Mouse (Mus musculus): ENCODE measurements around the gene Tll1. TPM values are rescaled to one million over a fixed set of nuclear protein-coding genes. Genes with fewer than 3 reads are reported as not detected.

The Tll1 gene
- polyA plus RNA-seq, 1 experiment from 2014 or later, result 1.6 TPM

GRCm38 (mm10) chr8:64193421-64193820 is 12.7 kb downstream of the Tll1 start:
- no peaks in the 10 kb centered on the region for H3K27me3 ChIP-seq
- H3K4me2 ChIP-seq, result no peak overlapping the region
- H3K9ac ChIP-seq, result no peak overlapping the region
- H3K27ac ChIP-seq, result no peak overlapping the region
- WGBS, result 34% methylated on average over 2 of the region's 2 CpGs
- no peak overlapping the region for H3K4me3 ChIP-seq
- H3K9me3 ChIP-seq (replicated peaks), result no peaks in the 10 kb centered on the region
- no peaks in the 10 kb centered on the region for H3K4me1 ChIP-seq
- no peaks in the 10 kb centered on the region for H3K36me3 ChIP-seq (ENCODE audit: poor library complexity, severe bottlenecking)
- no peak for ATAC-seq

- Histone ChIP-seq H3K36me3 (ENCODE audit: poor library complexity, severe bottlenecking) (no peaks in the 10 kb centered on the region), H3K4me3 (no peak overlapping the region)
- WGBS, result 38% methylated on average over 2 of the region's 2 CpGs
These were observed 18.2 kb downstream of the Tll1 start for GRCm38 (mm10) chr8:64187881-64188280.

GRCm38 (mm10) chr8:64176931-64177330 is 29.1 kb downstream of the Tll1 start:
- Histone ChIP-seq H3K27ac (no peak overlapping the region), H3K4me3 (no peak overlapping the region), H3K9ac (no peak overlapping the region), H3K9me3 (replicated peaks) (no peaks in the 10 kb centered on the region), H3K27me3 (no peaks in the 10 kb centered on the region), H3K4me1 (no peaks in the 10 kb centered on the region), H3K4me2 (no peak overlapping the region), H3K36me3 (ENCODE audit: poor library complexity, severe bottlenecking) (no peaks in the 10 kb centered on the region)
- 92% methylated on average over 2 of the region's 2 CpGs for WGBS
- no peak for ATAC-seq

More at GRCm38 (mm10) chr8:64187881-64188280, 18.2 kb downstream of the Tll1 start:
- H3K9ac ChIP-seq, result no peak overlapping the region
- H3K27ac ChIP-seq, result no peak overlapping the region
- H3K9me3 ChIP-seq (replicated peaks), result no peaks in the 10 kb centered on the region
- no peaks in the 10 kb centered on the region for H3K4me1 ChIP-seq
- ATAC-seq, result no peak
- no peak overlapping the region for H3K4me2 ChIP-seq
- H3K27me3 ChIP-seq, result no peaks in the 10 kb centered on the region

- no peak overlapping the region for H3K9ac ChIP-seq
- H3K4me3 ChIP-seq, result no peak overlapping the region
- H3K4me1 ChIP-seq, result no peaks in the 10 kb centered on the region
- 77% methylated on average over 3 of the region's 3 CpGs for WGBS
- no peak overlapping the region for H3K27ac ChIP-seq
- no peaks in the 10 kb centered on the region for H3K9me3 ChIP-seq (replicated peaks)
- no peak for ATAC-seq
- H3K36me3 ChIP-seq (ENCODE audit: poor library complexity, severe bottlenecking), result no peaks in the 10 kb centered on the region
- H3K4me2 ChIP-seq, result no peak overlapping the region
- no peaks in the 10 kb centered on the region for H3K27me3 ChIP-seq
These were observed 31.2 kb downstream of the Tll1 start for GRCm38 (mm10) chr8:64174916-64175315.

GRCm38 (mm10) chr8:64173759-64174158 is 32.3 kb downstream of the Tll1 start:
- WGBS, result 82% methylated on average over 2 of the region's 2 CpGs
- ATAC-seq, result no peak
- H3K36me3 ChIP-seq (ENCODE audit: poor library complexity, severe bottlenecking), result no peaks in the 10 kb centered on the region
- no peak overlapping the region for H3K27ac ChIP-seq
- H3K4me2 ChIP-seq, result no peak overlapping the region
- no peaks in the 10 kb centered on the region for H3K27me3 ChIP-seq
- H3K9ac ChIP-seq, result no peak overlapping the region
- H3K4me1 ChIP-seq, result no peaks in the 10 kb centered on the region
- no peaks in the 10 kb centered on the region for H3K9me3 ChIP-seq (replicated peaks)
- no peak overlapping the region for H3K4me3 ChIP-seq

- H3K9me3 ChIP-seq (replicated peaks), result no peaks in the 10 kb centered on the region
- H3K4me3 ChIP-seq, result no peak overlapping the region
- H3K4me1 ChIP-seq, result peaks cover 10% of the 10 kb centered on the region
- H3K36me3 ChIP-seq (ENCODE audit: poor library complexity, severe bottlenecking), result no peaks in the 10 kb centered on the region
- WGBS, result 34% methylated on average over 9 of the region's 9 CpGs
- H3K27me3 ChIP-seq, result no peaks in the 10 kb centered on the region
- H3K9ac ChIP-seq, result 0 out of 2 replicates have a peak overlapping the region, but pooled peaks have one; percentile 12
- ATAC-seq, result peak; percentile 92
- H3K4me2 ChIP-seq, result peak overlapping the region; percentile 22
- peak overlapping the region; percentile 35; the same call in 1 of the 2 replicates for H3K27ac ChIP-seq
These were observed 52.9 kb downstream of the Tll1 start for GRCm38 (mm10) chr8:64152899-64153891.

GRCm38 (mm10) chr8:64152216-64152804 is 53.8 kb downstream of the Tll1 start:
- Histone ChIP-seq H3K4me3 (no peak overlapping the region), H3K4me1 (peaks cover 10% of the 10 kb centered on the region), H3K36me3 (ENCODE audit: poor library complexity, severe bottlenecking) (no peaks in the 10 kb centered on the region), H3K9me3 (replicated peaks) (no peaks in the 10 kb centered on the region), H3K27me3 (no peaks in the 10 kb centered on the region), H3K9ac (no peak overlapping the region), H3K4me2 (no peak overlapping the region), H3K27ac (no peak overlapping the region)
- 64% methylated on average over 9 of the region's 9 CpGs for WGBS
- ATAC-seq, result peak; percentile 59; the same call in 1 of the 2 replicates

- Histone ChIP-seq H3K9ac (no peak overlapping the region), H3K27me3 (no peaks in the 10 kb centered on the region), H3K4me3 (no peak overlapping the region), H3K27ac (no peak overlapping the region), H3K9me3 (replicated peaks) (no peaks in the 10 kb centered on the region), H3K4me2 (no peak overlapping the region), H3K36me3 (ENCODE audit: poor library complexity, severe bottlenecking) (no peaks in the 10 kb centered on the region), H3K4me1 (no peaks in the 10 kb centered on the region)
- ATAC-seq, result no peak
- WGBS, result 61% methylated on average over 1 of the region's 1 CpGs
These were observed 69.5 kb downstream of the Tll1 start for GRCm38 (mm10) chr8:64136593-64136992.

GRCm38 (mm10) chr8:64107190-64107589 is 98.9 kb downstream of the Tll1 start:
- H3K4me3 ChIP-seq, result no peak overlapping the region
- no peak overlapping the region for H3K9ac ChIP-seq
- WGBS, result 78% methylated on average over 2 of the region's 2 CpGs
- no peak overlapping the region for H3K27ac ChIP-seq
- no peaks in the 10 kb centered on the region for H3K4me1 ChIP-seq
- ATAC-seq, result peak; percentile 53; the same call in 1 of the 2 replicates
- H3K36me3 ChIP-seq (ENCODE audit: poor library complexity, severe bottlenecking), result no peaks in the 10 kb centered on the region
- H3K4me2 ChIP-seq, result no peak overlapping the region
- H3K9me3 ChIP-seq (replicated peaks), result no peaks in the 10 kb centered on the region
- H3K27me3 ChIP-seq, result no peaks in the 10 kb centered on the region

GRCm38 (mm10) chr8:64073396-64073795 is 132.7 kb downstream of the Tll1 start:
- no peaks in the 10 kb centered on the region for H3K36me3 ChIP-seq (ENCODE audit: poor library complexity, severe bottlenecking)
- no peaks in the 10 kb centered on the region for H3K9me3 ChIP-seq (replicated peaks)
- H3K4me3 ChIP-seq, result no peak overlapping the region
- WGBS, result 65% methylated on average over 2 of the region's 2 CpGs
- no peaks in the 10 kb centered on the region for H3K27me3 ChIP-seq
- H3K4me2 ChIP-seq, result no peak overlapping the region
- ATAC-seq, result no peak
- peaks cover 5% of the 10 kb centered on the region; the same call in 1 of the 2 replicates for H3K4me1 ChIP-seq
- H3K27ac ChIP-seq, result no peak overlapping the region
- H3K9ac ChIP-seq, result no peak overlapping the region

GRCm38 (mm10) chr8:64059867-64060266 is 146.2 kb downstream of the Tll1 start:
- Histone ChIP-seq H3K27ac (no peak overlapping the region), H3K27me3 (no peaks in the 10 kb centered on the region), H3K4me3 (no peak overlapping the region), H3K4me1 (no peaks in the 10 kb centered on the region), H3K9ac (no peak overlapping the region), H3K9me3 (replicated peaks) (no peaks in the 10 kb centered on the region), H3K4me2 (no peak overlapping the region), H3K36me3 (ENCODE audit: poor library complexity, severe bottlenecking) (no peaks in the 10 kb centered on the region)
- no peak for ATAC-seq
- 58% methylated on average over 2 of the region's 2 CpGs for WGBS

- WGBS, result 86% methylated on average over 4 of the region's 4 CpGs
- no peaks in the 10 kb centered on the region for H3K9me3 ChIP-seq (replicated peaks)
- no peak for ATAC-seq
These were observed 148.5 kb downstream of the Tll1 start for GRCm38 (mm10) chr8:64057571-64057970.

More at GRCm38 (mm10) chr8:64057571-64057970, 148.5 kb downstream of the Tll1 start:
- Histone ChIP-seq H3K36me3 (ENCODE audit: poor library complexity, severe bottlenecking) (no peaks in the 10 kb centered on the region), H3K4me1 (no peaks in the 10 kb centered on the region), H3K27ac (no peak overlapping the region), H3K4me3 (no peak overlapping the region), H3K4me2 (no peak overlapping the region), H3K27me3 (no peaks in the 10 kb centered on the region), H3K9ac (no peak overlapping the region)
